Comparison of ENCODE assay signal across 18 mouse cellular contexts in the genomic region with DNA sequence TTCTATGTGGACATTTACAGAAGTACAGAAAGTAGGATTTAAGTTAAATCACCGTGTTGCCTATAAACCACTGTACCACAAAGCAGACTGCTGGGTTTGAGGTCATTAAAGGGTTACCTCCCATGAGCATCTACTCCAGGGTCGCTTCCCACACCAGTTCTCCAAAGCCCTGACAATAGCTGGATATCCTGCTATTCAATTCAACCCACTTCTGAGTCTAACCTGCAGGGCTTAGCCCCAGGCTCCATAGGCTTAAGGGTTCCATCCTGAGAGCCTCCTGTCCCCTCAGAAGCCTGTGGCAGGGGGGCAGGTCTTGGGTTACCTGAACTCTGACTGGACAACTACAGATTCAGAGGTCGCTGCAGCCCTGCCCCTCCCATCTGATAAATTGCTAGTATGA. TPM values are rescaled to one million over a fixed set of nuclear protein-coding genes. Genes with fewer than 3 reads are reported as not detected.
DNase-seq lines count a peak whose midpoint lies in the region; ATAC-seq and TF ChIP-seq lines count a peak whose summit lies in the region.
"Had no signal": no experiment of that assay in that cellular context is flagged by ENCODE, and none has a peak within 500 bp of the region (broad histone marks: within the 10 kb centered on the region; RNA-seq: fewer than 3 reads in every experiment).

No protein-coding gene starts in this region.

- peaks cover 4% of the 10 kb centered on the region; the same call in 1 of the 2 replicates for H3K4me1 ChIP-seq in heart, embryonic 16.5 days (ENCODE audit: control insufficient read depth, insufficient read depth, low read length)
- no peaks in the 10 kb centered on the region for H3K4me1 ChIP-seq in testis, adult 2 months (ENCODE audit: control insufficient read depth, insufficient read depth, low read length)

- TF ChIP-seq CTCF in layer of hippocampus, adult 2 months (conservative IDR thresholded peaks at IDR 0.05): no peak
- no peak for TF ChIP-seq CTCF in testis, adult 2 months (IDR thresholded peaks at IDR 0.05; ENCODE audit: control insufficient read depth, insufficient read depth, insufficient replicate concordance, low read depth, low read length)

- no peaks in the 10 kb centered on the region for H3K27me3 ChIP-seq in heart, embryonic 16.5 days (ENCODE audit: control insufficient read depth, insufficient read depth, low read length)
- no peaks in the 10 kb centered on the region for H3K27me3 ChIP-seq in testis, adult 2 months (ENCODE audit: control insufficient read depth, insufficient read depth, low read length)
- H3K27me3 ChIP-seq: CH12.LX; forebrain, embryonic 13.5 days had no signal

- no peak overlapping the region for H3K4me2 ChIP-seq in heart, embryonic 16.5 days (ENCODE audit: low read depth, low read length)
- H3K4me2 ChIP-seq: forebrain, embryonic 13.5 days; hindbrain, embryonic 14.5 days had no signal

- 0 out of 2 replicates have a peak overlapping the region, but pooled peaks have one; percentile 30 for H3K27ac ChIP-seq in heart, embryonic 16.5 days (ENCODE audit: low read length)
- 0 out of 2 replicates have a peak overlapping the region, but pooled peaks have one; percentile 67 for H3K27ac ChIP-seq in layer of hippocampus, adult 2 months
- no peak overlapping the region for H3K27ac ChIP-seq in testis, adult 2 months (ENCODE audit: control insufficient read depth, insufficient read depth, low read depth, low read length)
- H3K27ac ChIP-seq: embryonic facial prominence, embryonic 10.5 days; forebrain, embryonic 13.5 days; heart, embryonic 10.5 days; hindbrain, embryonic 14.5 days had no signal

- H3K36me3 ChIP-seq in heart, embryonic 16.5 days (ENCODE audit: control insufficient read depth, insufficient read depth): 0 out of 2 replicates have a peak, but pooled peaks cover 3% of the 10 kb centered on the region
- no peaks in the 10 kb centered on the region for H3K36me3 ChIP-seq in testis, adult 2 months (ENCODE audit: control insufficient read depth, insufficient read depth, low read length)
- H3K36me3 ChIP-seq: embryonic facial prominence, embryonic 10.5 days; heart, embryonic 10.5 days had no signal

- intact Hi-C loops in heart, postnatal 25 days (cut with DNase I): no loop called here

- H3K9ac ChIP-seq in heart, embryonic 16.5 days (ENCODE audit: low read length): no peak overlapping the region
- H3K9ac ChIP-seq: forebrain, embryonic 13.5 days; forebrain, postnatal 0 days; hindbrain, embryonic 14.5 days had no signal

- H3K4me3 ChIP-seq in heart, embryonic 16.5 days (ENCODE audit: low read length): no peak overlapping the region
- H3K4me3 ChIP-seq in layer of hippocampus, adult 2 months: no peak overlapping the region
- H3K4me3 ChIP-seq in testis, adult 2 months (ENCODE audit: control insufficient read depth, low read depth, low read length): peak overlapping the region; percentile 51
- H3K4me3 ChIP-seq: embryonic facial prominence, embryonic 10.5 days; forebrain, embryonic 13.5 days; heart, embryonic 10.5 days had no signal

- H3K9me3 ChIP-seq in heart, embryonic 16.5 days (replicated peaks; ENCODE audit: control insufficient read depth, low read length): no peaks in the 10 kb centered on the region
- H3K9me3 ChIP-seq: embryonic facial prominence, embryonic 10.5 days; forebrain, embryonic 13.5 days; heart, embryonic 10.5 days had no signal

- TF ChIP-seq POLR2A in testis, adult 2 months (IDR thresholded peaks at IDR 0.05; ENCODE audit: control insufficient read depth, low read depth, low read length): no peak

- no peak for ATAC-seq in heart, embryonic 16.5 days (replicated peaks; ENCODE audit: extremely low read depth, insufficient read depth, low FRiP score)
- ATAC-seq: forebrain, embryonic 13.5 days; forebrain, postnatal 0 days had no signal

- 67% methylated on average over 3 of the region's 3 CpGs for WGBS in heart, embryonic 16.5 days

- DNase-seq in heart, postnatal 25 days (ENCODE audit: low spot score): no peak
- no peak for DNase-seq in layer of hippocampus, adult 2 months (ENCODE audit: low spot score in 2 of 2)
- no peak for DNase-seq in layer of hippocampus, adult 9-10 months (ENCODE audit: low spot score)
- DNase-seq in testis, postnatal 10 days (ENCODE audit: low spot score): no peak
- no peak for DNase-seq in adrenal gland, postnatal 10 days
- DNase-seq: adrenal gland, adult 2 months; adrenal gland, postnatal 36 days; cerebellum, adult 2 months; cerebellum, postnatal 10 days; forebrain, postnatal 0 days; gastrocnemius, postnatal 14 days had no signal

RNA-seq across cellular contexts. Expression of gene Mansc1, which starts 12.2 kb away (rescaled TPM):
- polyA plus RNA-seq in heart, embryonic 16.5 days (2015; fragmentation: Nextera tagmentation; extraction: Ambion mirVana): 5.8 and 8.0 TPM in 2 replicates
- 1 to 10 TPM; 5.5 TPM for total RNA-seq in heart, postnatal 25 days (2021)
- total RNA-seq in layer of hippocampus, adult 2 months (2021): 1 to 10 TPM; 9.1 TPM
- 0.53 and 0.59 TPM in 2 replicates for polyA plus RNA-seq in testis, adult 2 months (2012; rRNA removed)
- 1 to 10 TPM; 5.5 to 6.9 TPM for total RNA-seq in adrenal gland, postnatal 10 days (2021)
- total RNA-seq: CH12.LX had no signal

RNA-seq across cellular contexts. Expression of gene Borcs5, which starts 19.2 kb away (rescaled TPM):
- polyA plus RNA-seq in heart, embryonic 16.5 days (2015; fragmentation: Nextera tagmentation; extraction: Ambion mirVana): 16.9 and 17.5 TPM in 2 replicates
- total RNA-seq in heart, postnatal 25 days (2021): 10 to 100 TPM in 1 of 2 experiments, 1 to 10 TPM in 1; 9.1 to 10.3 TPM
- total RNA-seq in layer of hippocampus, adult 2 months (2021): 10 to 100 TPM; 36.3 to 40.7 TPM
- polyA plus RNA-seq in testis, adult 2 months (2012; rRNA removed): 7.9 and 8.7 TPM in 2 replicates
- 10 to 100 TPM; 11.3 to 14.4 TPM for total RNA-seq in adrenal gland, postnatal 10 days (2021)

RNA-seq across cellular contexts. Expression of gene Lrp6, which starts 53.4 kb away (rescaled TPM):
- polyA plus RNA-seq in heart, embryonic 16.5 days (2015; fragmentation: Nextera tagmentation; extraction: Ambion mirVana): 19.6 and 21.1 TPM in 2 replicates
- total RNA-seq in heart, postnatal 25 days (2021): 10 to 100 TPM; 55.3 to 59.1 TPM
- total RNA-seq in layer of hippocampus, adult 2 months (2021): 10 to 100 TPM; 49.2 to 54.5 TPM
- 3.6 and 3.8 TPM in 2 replicates for polyA plus RNA-seq in testis, adult 2 months (2012; rRNA removed)
- total RNA-seq in adrenal gland, postnatal 10 days (2021): 10 to 100 TPM; 77.3 to 78.5 TPM
